Mouse (Mus musculus) olfactory bulb, adult 2 months (tissue): ENCODE results near the gene Id1. TPM values are rescaled to one million over a fixed set of nuclear protein-coding genes. Genes with fewer than 3 reads are reported as not detected.

ENCODE experiments used
- H3K27ac ChIP-seq: fragments of 200-500 bp; 2 replicates; pipeline ENCODE4 v1.5.1; 2012; ENCODE audit warnings: low read depth, low read length; ENCODE audit not compliant: insufficient read depth
- H3K4me1 ChIP-seq: fragments of 200-500 bp; 2 replicates; pipeline ENCODE4 v1.6.1; 2012; ENCODE audit warnings: low read length; ENCODE audit not compliant: control insufficient read depth, insufficient read depth
- H3K4me3 ChIP-seq: fragments of 200-500 bp; 2 replicates; pipeline ENCODE4 v1.5.1; 2012; ENCODE audit warnings: mild to moderate bottlenecking, low read depth, low read length, moderate library complexity; ENCODE audit not compliant: insufficient read depth
- CTCF ChIP-seq: fragments of 200-500 bp; IDR thresholded peaks from 2 replicates; pipeline ENCODE4 v1.5.1; 2012; ENCODE audit warnings: low read depth, mild to moderate bottlenecking, low read length, moderate library complexity; ENCODE audit not compliant: insufficient read depth
- POLR2A ChIP-seq: fragments of 200-500 bp; IDR thresholded peaks from 2 replicates; pipeline ENCODE4 v1.6.1; 2012; ENCODE audit warnings: mild to moderate bottlenecking, low read depth, low read length, moderate library complexity; ENCODE audit not compliant: insufficient read depth
- WGBS: fragments of 180-500 bp; shearing (Covaris S2); methylation state at CpG from one replicate; pipeline ENCODE4 v1.1.7; 2018; 5-methylcytosine and 5-hydroxymethylcytosine counted together
- polyA plus RNA-seq: library from polyadenylated mRNA; stranded (reverse); fragments of >200 nt; gene quantifications from 2 replicates; pipeline ENCODE4 v1.2.4, GENCODE M21; 2012; ENCODE audit warnings: low replicate concordance; ENCODE audit not compliant: missing spikeins, insufficient read depth, insufficient read length

Id1 gene
- polyA plus RNA-seq, 1 experiment: not detected

- peaks cover 10% of the 10 kb centered on the region for H3K4me1 ChIP-seq
- no peak overlapping the region for H3K4me3 ChIP-seq
- TF ChIP-seq CTCF: no peak
- TF ChIP-seq POLR2A: no peak
- WGBS: 94% methylated on average over 10 of the region's 10 CpGs
- no peak overlapping the region for H3K27ac ChIP-seq
Measured at GRCm38 (mm10) chr2:152700138-152700537, 35.9 kb upstream of the Id1 start.

GRCm38 (mm10) chr2:152700725-152701124 is 35.3 kb upstream of the Id1 start:
- Histone ChIP-seq H3K27ac (no peak overlapping the region), H3K4me3 (no peak overlapping the region), H3K4me1 (peaks cover 16% of the 10 kb centered on the region)
- WGBS: 71% methylated on average over 8 of the region's 8 CpGs
- TF ChIP-seq POLR2A (no peak), CTCF (no peak)

- H3K4me1 ChIP-seq: peaks cover 29% of the 10 kb centered on the region
- no peak overlapping the region for H3K4me3 ChIP-seq
- no peak for TF ChIP-seq CTCF
- no peak for TF ChIP-seq POLR2A
- WGBS: 92% methylated on average over 21 of the region's 21 CpGs
- no peak overlapping the region for H3K27ac ChIP-seq
Measured at GRCm38 (mm10) chr2:152703596-152704255, 32.3 kb upstream of the Id1 start.

GRCm38 (mm10) chr2:152704256-152704605 is 31.8 kb upstream of the Id1 start:
- 84% methylated on average over 5 of the region's 5 CpGs for WGBS
- peaks cover 29% of the 10 kb centered on the region for H3K4me1 ChIP-seq
- H3K4me3 ChIP-seq: no peak overlapping the region
- TF ChIP-seq POLR2A (no peak), CTCF (no peak)
- H3K27ac ChIP-seq: no peak overlapping the region

GRCm38 (mm10) chr2:152704811-152705370 is 31.2 kb upstream of the Id1 start:
- TF ChIP-seq POLR2A: no peak
- TF ChIP-seq CTCF: no peak
- 91% methylated on average over 14 of the region's 14 CpGs for WGBS
- H3K27ac ChIP-seq: no peak overlapping the region

GRCm38 (mm10) chr2:152705993-152706571 is 30.0 kb upstream of the Id1 start:
- TF ChIP-seq POLR2A (no peak), CTCF (no peak)
- 47% methylated on average over 22 of the region's 22 CpGs for WGBS
- H3K4me1 ChIP-seq: peaks cover 25% of the 10 kb centered on the region
- no peak overlapping the region for H3K4me3 ChIP-seq
- H3K27ac ChIP-seq: peak overlapping the region; percentile 89; the same call in 1 of the 2 replicates

More at GRCm38 (mm10) chr2:152704811-152705370, 31.2 kb upstream of the Id1 start:
- H3K4me3 ChIP-seq: no peak overlapping the region
- H3K4me1 ChIP-seq: peaks cover 29% of the 10 kb centered on the region

GRCm38 (mm10) chr2:152707186-152707585 is 28.9 kb upstream of the Id1 start:
- TF ChIP-seq CTCF: no peak
- no peak for TF ChIP-seq POLR2A
- H3K4me1 ChIP-seq: peaks cover 25% of the 10 kb centered on the region
- peak overlapping the region; percentile 89 for H3K27ac ChIP-seq
- 25% methylated on average over 7 of the region's 7 CpGs for WGBS
- peak overlapping the region; percentile 54 for H3K4me3 ChIP-seq

- H3K27ac ChIP-seq: peak overlapping the region; percentile 89
- TF ChIP-seq POLR2A (peak; percentile 86), CTCF (no peak)
- peak overlapping the region; percentile 54 for H3K4me3 ChIP-seq
- H3K4me1 ChIP-seq: peaks cover 25% of the 10 kb centered on the region
- WGBS: 26% methylated on average over 31 of the region's 31 CpGs
Measured at GRCm38 (mm10) chr2:152707627-152708026, 28.4 kb upstream of the Id1 start.

- TF ChIP-seq POLR2A (no peak), CTCF (no peak)
- peaks cover 25% of the 10 kb centered on the region for H3K4me1 ChIP-seq
- no peak overlapping the region for H3K27ac ChIP-seq
- 78% methylated on average over 5 of the region's 5 CpGs for WGBS
- no peak overlapping the region for H3K4me3 ChIP-seq
Measured at GRCm38 (mm10) chr2:152709066-152709465, 27.0 kb upstream of the Id1 start.
